Mouse (Mus musculus): Measurements from ENCODE around the gene Cdip1.

GRCm38 (mm10) chr16:4705541-4705940 lies 84.6 kb downstream of the Cdip1 start:
- TF ChIP-seq EP300 (IDR thresholded peaks at IDR 0.05; ENCODE audit: low read depth) (no peak), CTCF (IDR thresholded peaks at IDR 0.05; ENCODE audit: low read depth) (no peak)
